In genomic region chr11:78126739-78127138, GRCm38 (mm10) we compare ENCODE assay signal across 17 mouse cellular contexts. TPM values are rescaled to one million over a fixed set of nuclear protein-coding genes. Genes with fewer than 3 reads are reported as not detected.
DNase-seq lines count a peak whose midpoint lies in the region; ATAC-seq and TF ChIP-seq lines count a peak whose summit lies in the region.
"Had no signal": no experiment of that assay in that cellular context is flagged by ENCODE, and none has a peak within 500 bp of the region (broad histone marks: within the 10 kb centered on the region; RNA-seq: fewer than 3 reads in every experiment).

No protein-coding gene starts in this region.

- TF ChIP-seq CTCF in kidney, postnatal 0 days (IDR thresholded peaks at IDR 0.05; ENCODE audit: low read depth) = no peak
- TF ChIP-seq CTCF in hindbrain, postnatal 0 days (IDR thresholded peaks at IDR 0.05; ENCODE audit: low read depth) = no peak

- no peaks in the 10 kb centered on the region for H3K9me3 ChIP-seq in kidney, postnatal 0 days (replicated peaks; ENCODE audit: low read length)
- no peaks in the 10 kb centered on the region for H3K9me3 ChIP-seq in kidney, embryonic 15.5 days (replicated peaks)
- H3K9me3 ChIP-seq in hindbrain, postnatal 0 days (ENCODE audit: low read length) = no peaks in the 10 kb centered on the region
- H3K9me3 ChIP-seq: hindbrain, embryonic 12.5 days had no signal

- peaks cover 7% of the 10 kb centered on the region; the same call in 1 of the 2 replicates for H3K4me1 ChIP-seq in kidney, postnatal 0 days (replicated peaks; ENCODE audit: insufficient read depth, low read length)
- H3K4me1 ChIP-seq in kidney, embryonic 15.5 days = peaks cover 23% of the 10 kb centered on the region
- H3K4me1 ChIP-seq in hindbrain, postnatal 0 days (ENCODE audit: insufficient read depth, low read length) = no peaks in the 10 kb centered on the region

- no peak for ATAC-seq in kidney, postnatal 0 days (replicated peaks; ENCODE audit: low FRiP score, low read depth)
- no peak for ATAC-seq in kidney, embryonic 15.5 days (replicated peaks; ENCODE audit: low FRiP score)
- ATAC-seq in hematopoietic stem cell, adult 5-6 weeks (replicated peaks in 1 of 2; ENCODE audit: insufficient read depth in 1 of 2, low FRiP score in 2 of 2, low TSS enrichment in 1 of 2, low read depth in 1 of 2, poor library complexity in 2 of 2, severe bottlenecking in 2 of 2) = peak; percentile 65 to 68; a peak in 2 of 4 replicates
- peak; percentile 77 for ATAC-seq in megakaryocyte progenitor cell, adult 5-6 weeks (replicated peaks; ENCODE audit: poor library complexity)
- ATAC-seq in inflammation-experienced regulatory T-cells, adult 6 months = no peak
- no peak for ATAC-seq in hindbrain, postnatal 0 days
- ATAC-seq: forebrain, postnatal 0 days; lung, postnatal 0 days had no signal

- H3K4me2 ChIP-seq in kidney, postnatal 0 days (ENCODE audit: low read length) = no peak overlapping the region
- H3K4me2 ChIP-seq in kidney, embryonic 15.5 days = no peak overlapping the region
- no peak overlapping the region for H3K4me2 ChIP-seq in hindbrain, postnatal 0 days (ENCODE audit: low read depth, low read length)
- H3K4me2 ChIP-seq: hindbrain, embryonic 12.5 days had no signal

- 0 out of 2 replicates have a peak overlapping the region, but pooled peaks have one; percentile 50 for H3K27ac ChIP-seq in kidney, postnatal 0 days
- H3K27ac ChIP-seq in kidney, embryonic 15.5 days = no peak overlapping the region
- no peak overlapping the region for H3K27ac ChIP-seq in hindbrain, postnatal 0 days
- H3K27ac ChIP-seq: hindbrain, embryonic 12.5 days had no signal

- H3K36me3 ChIP-seq in kidney, postnatal 0 days (ENCODE audit: insufficient read depth, low read length) = no peaks in the 10 kb centered on the region
- H3K36me3 ChIP-seq in kidney, embryonic 15.5 days = no peaks in the 10 kb centered on the region
- H3K36me3 ChIP-seq in hindbrain, postnatal 0 days (ENCODE audit: insufficient read depth, low read length) = no peaks in the 10 kb centered on the region
- H3K36me3 ChIP-seq: hindbrain, embryonic 12.5 days had no signal

- no peaks in the 10 kb centered on the region for H3K27me3 ChIP-seq in kidney, postnatal 0 days (ENCODE audit: insufficient read depth, low read length)
- H3K27me3 ChIP-seq in kidney, embryonic 15.5 days = no peaks in the 10 kb centered on the region
- no peaks in the 10 kb centered on the region for H3K27me3 ChIP-seq in hindbrain, postnatal 0 days (ENCODE audit: insufficient read depth, low read length)
- H3K27me3 ChIP-seq: hindbrain, embryonic 12.5 days had no signal

- DNase-seq in kidney, postnatal 0 days (ENCODE audit: low spot score) = no peak
- DNase-seq in B cell, adult 2 months = peak; percentile 11 to 15
- no peak for DNase-seq in hindbrain, postnatal 0 days (ENCODE audit: low spot score)
- DNase-seq in heart, adult 8-10 months (ENCODE audit: low spot score) = no peak
- DNase-seq: adrenal gland, adult 8-10 months; cerebellum, adult 8-10 months; forebrain, postnatal 0 days; gastrocnemius, postnatal 14 days; kidney, adult 2 months; kidney, postnatal 4 days; right cerebral cortex, postnatal 4 days had no signal

- WGBS in kidney, postnatal 0 days = 63% methylated on average over 4 of the region's 4 CpGs
- 67% methylated on average over 4 of the region's 4 CpGs for WGBS in kidney, embryonic 15.5 days
- 94% methylated on average over 4 of the region's 4 CpGs for WGBS in hindbrain, postnatal 0 days

- no peak overlapping the region for H3K4me3 ChIP-seq in kidney, postnatal 0 days (replicated peaks; ENCODE audit: low read depth, low read length)
- no peak overlapping the region for H3K4me3 ChIP-seq in kidney, embryonic 15.5 days (replicated peaks)
- H3K4me3 ChIP-seq in hindbrain, postnatal 0 days (ENCODE audit: low read length) = no peak overlapping the region
- H3K4me3 ChIP-seq: hindbrain, embryonic 12.5 days had no signal

- no peak overlapping the region for H3K9ac ChIP-seq in kidney, postnatal 0 days (ENCODE audit: low read depth, low read length)
- no peak overlapping the region for H3K9ac ChIP-seq in kidney, embryonic 15.5 days
- H3K9ac ChIP-seq in hindbrain, postnatal 0 days (replicated peaks; ENCODE audit: low read length) = no peak overlapping the region
- H3K9ac ChIP-seq: forebrain, postnatal 0 days; hindbrain, embryonic 12.5 days had no signal

RNA-seq across cellular contexts. Expression of gene Fam222b, which starts 32.3 kb away (rescaled TPM):
- 13.3 and 13.8 TPM in 2 replicates for polyA plus RNA-seq in kidney, postnatal 0 days (2015; fragmentation: Nextera tagmentation; extraction: Ambion mirVana)
- polyA plus RNA-seq in kidney, embryonic 15.5 days (2015; fragmentation: Nextera tagmentation; extraction: Ambion mirVana) = 14.5 and 18.2 TPM in 2 replicates
- 3.2 and 5.6 TPM in 2 replicates for total RNA-seq in hematopoietic stem cell, adult 5-6 weeks (2017)
- 20.3 and 20.6 TPM in 2 replicates for total RNA-seq in megakaryocyte progenitor cell, adult 5-6 weeks (2015)
- total RNA-seq in megakaryocyte progenitor cell, adult 5-6 weeks (2017) = 5.7 and 6.0 TPM in 2 replicates
- 10 to 100 TPM; 10.9 to 20.0 (median 12.1) TPM for polyA plus RNA-seq in inflammation-experienced regulatory T-cells, adult 6 months (2017; shearing (Covaris generic))
- 27.6 and 32.6 TPM in 2 replicates for total RNA-seq in hindbrain, postnatal 0 days (2014; rRNA removed)
- 22.6 and 22.9 TPM in 2 replicates for polyA plus RNA-seq in hindbrain, postnatal 0 days (2015; fragmentation: Nextera tagmentation; extraction: Ambion mirVana)
- 10 to 100 TPM; 10.1 to 14.1 (median 12.5) TPM for total RNA-seq in heart, adult 8-10 months (2022)

RNA-seq across cellular contexts. Expression of gene Traf4, which starts 38.6 kb away (rescaled TPM):
- 79.2 and 79.6 TPM in 2 replicates for polyA plus RNA-seq in kidney, postnatal 0 days (2015; fragmentation: Nextera tagmentation; extraction: Ambion mirVana)
- polyA plus RNA-seq in kidney, embryonic 15.5 days (2015; fragmentation: Nextera tagmentation; extraction: Ambion mirVana) = 94.2 and 99.5 TPM in 2 replicates
- 13.5 and 16.3 TPM in 2 replicates for total RNA-seq in hematopoietic stem cell, adult 5-6 weeks (2017)
- 4.7 TPM in 2 replicates for total RNA-seq in megakaryocyte progenitor cell, adult 5-6 weeks (2015)
- 2.5 and 3.2 TPM in 2 replicates for total RNA-seq in megakaryocyte progenitor cell, adult 5-6 weeks (2017)
- 1 to 10 TPM; 3.5 to 6.8 (median 3.6) TPM for polyA plus RNA-seq in inflammation-experienced regulatory T-cells, adult 6 months (2017; shearing (Covaris generic))
- 124 and 130 TPM in 2 replicates for total RNA-seq in hindbrain, postnatal 0 days (2014; rRNA removed)
- 79.5 and 88.7 TPM in 2 replicates for polyA plus RNA-seq in hindbrain, postnatal 0 days (2015; fragmentation: Nextera tagmentation; extraction: Ambion mirVana)
- total RNA-seq in heart, adult 8-10 months (2022) = 1 to 10 TPM; 3.4 to 4.3 (median 3.7) TPM

RNA-seq across cellular contexts. Expression of gene Eral1, which starts 46.6 kb away (rescaled TPM):
- 25.0 and 26.9 TPM in 2 replicates for polyA plus RNA-seq in kidney, postnatal 0 days (2015; fragmentation: Nextera tagmentation; extraction: Ambion mirVana)
- polyA plus RNA-seq in kidney, embryonic 15.5 days (2015; fragmentation: Nextera tagmentation; extraction: Ambion mirVana) = 34.2 and 38.4 TPM in 2 replicates
- total RNA-seq in hematopoietic stem cell, adult 5-6 weeks (2017) = 28.3 and 28.5 TPM in 2 replicates
- 22.3 and 23.8 TPM in 2 replicates for total RNA-seq in megakaryocyte progenitor cell, adult 5-6 weeks (2015)
- 25.0 and 26.2 TPM in 2 replicates for total RNA-seq in megakaryocyte progenitor cell, adult 5-6 weeks (2017)
- polyA plus RNA-seq in inflammation-experienced regulatory T-cells, adult 6 months (2017; shearing (Covaris generic)) = 10 to 100 TPM; 29.4 to 45.2 (median 41.1) TPM
- total RNA-seq in hindbrain, postnatal 0 days (2014; rRNA removed) = 38.4 and 40.3 TPM in 2 replicates
- 25.7 and 26.9 TPM in 2 replicates for polyA plus RNA-seq in hindbrain, postnatal 0 days (2015; fragmentation: Nextera tagmentation; extraction: Ambion mirVana)
- 10 to 100 TPM; 25.9 to 31.5 (median 28.5) TPM for total RNA-seq in heart, adult 8-10 months (2022)

RNA-seq across cellular contexts. Expression of gene Nek8, which starts 49.7 kb away (rescaled TPM):
- polyA plus RNA-seq in kidney, postnatal 0 days (2015; fragmentation: Nextera tagmentation; extraction: Ambion mirVana) = 18.2 and 19.9 TPM in 2 replicates
- 21.1 and 25.0 TPM in 2 replicates for polyA plus RNA-seq in kidney, embryonic 15.5 days (2015; fragmentation: Nextera tagmentation; extraction: Ambion mirVana)
- total RNA-seq in hematopoietic stem cell, adult 5-6 weeks (2017) = 4.6 and 4.8 TPM in 2 replicates
- 4.4 and 7.8 TPM in 2 replicates for total RNA-seq in megakaryocyte progenitor cell, adult 5-6 weeks (2015)
- total RNA-seq in megakaryocyte progenitor cell, adult 5-6 weeks (2017) = 3.4 and 6.0 TPM in 2 replicates
- polyA plus RNA-seq in inflammation-experienced regulatory T-cells, adult 6 months (2017; shearing (Covaris generic)) = 10 to 100 TPM in 2 of 3 experiments, 1 to 10 TPM in 1; 9.1 to 13.2 (median 11.3) TPM
- total RNA-seq in hindbrain, postnatal 0 days (2014; rRNA removed) = 7.6 and 11.8 TPM in 2 replicates
- 7.3 and 7.7 TPM in 2 replicates for polyA plus RNA-seq in hindbrain, postnatal 0 days (2015; fragmentation: Nextera tagmentation; extraction: Ambion mirVana)
- 1 to 10 TPM; 2.0 to 3.2 (median 2.3) TPM for total RNA-seq in heart, adult 8-10 months (2022)

RNA-seq across cellular contexts. Expression of gene Tlcd1, which starts 49.8 kb away (rescaled TPM):
- 43.4 and 46.6 TPM in 2 replicates for polyA plus RNA-seq in kidney, postnatal 0 days (2015; fragmentation: Nextera tagmentation; extraction: Ambion mirVana)
- 28.7 and 31.8 TPM in 2 replicates for polyA plus RNA-seq in kidney, embryonic 15.5 days (2015; fragmentation: Nextera tagmentation; extraction: Ambion mirVana)
- total RNA-seq in hematopoietic stem cell, adult 5-6 weeks (2017) = 4.7 and 5.2 TPM in 2 replicates
- 4.0 and 6.3 TPM in 2 replicates for total RNA-seq in megakaryocyte progenitor cell, adult 5-6 weeks (2015)
- total RNA-seq in megakaryocyte progenitor cell, adult 5-6 weeks (2017) = 3.5 TPM in 2 replicates
- 1 to 10 TPM; 2.7 to 3.6 (median 3.2) TPM for polyA plus RNA-seq in inflammation-experienced regulatory T-cells, adult 6 months (2017; shearing (Covaris generic))
- total RNA-seq in hindbrain, postnatal 0 days (2014; rRNA removed) = 37.5 and 46.1 TPM in 2 replicates
- 36.8 and 42.6 TPM in 2 replicates for polyA plus RNA-seq in hindbrain, postnatal 0 days (2015; fragmentation: Nextera tagmentation; extraction: Ambion mirVana)
- 1 to 10 TPM; 2.9 to 7.1 (median 5.0) TPM for total RNA-seq in heart, adult 8-10 months (2022)

Comparison
In these comparisons a context has a peak if more than half of its experiments do, and no peak if none do; other contexts are left out.
1. ATAC-seq: peak in hematopoietic stem cell, adult 5-6 weeks (2 of 2) and megakaryocyte progenitor cell, adult 5-6 weeks (single experiment); none in kidney, postnatal 0 days (single experiment), kidney, embryonic 15.5 days (single experiment), inflammation-experienced regulatory T-cells, adult 6 months (single experiment) and hindbrain, postnatal 0 days (single experiment).
2. DNase-seq: peak in B cell, adult 2 months (2 of 2); none in kidney, postnatal 0 days (single experiment), hindbrain, postnatal 0 days (single experiment) and heart, adult 8-10 months (single experiment).